Mouse (Mus musculus): ENCODE data around the gene Rbpj.

DNA sequence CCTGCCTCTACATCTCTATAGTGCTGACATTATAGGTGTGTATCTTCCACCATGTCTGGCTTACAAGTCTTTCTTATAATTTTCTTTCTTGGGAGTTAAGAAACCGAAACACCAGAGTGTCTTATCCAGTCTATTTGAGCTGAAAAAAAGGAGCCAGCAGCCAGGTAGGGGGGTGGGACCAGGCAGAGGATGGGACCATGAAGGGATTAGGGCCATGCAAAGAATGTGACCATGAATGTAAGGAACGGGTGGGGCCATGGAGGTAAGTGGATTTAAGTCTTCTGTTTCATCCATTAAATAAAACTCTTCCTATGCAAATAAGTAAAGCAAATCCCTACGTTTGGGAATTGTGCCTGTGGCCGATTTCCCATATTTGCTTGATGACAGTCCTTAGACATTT, 78.0 kb downstream of the Rbpj start:
- TF ChIP-seq GATA1 (IDR thresholded peaks at IDR 0.05; ENCODE audit: borderline replicate concordance, low read length) (no peak), FLI1 (IDR thresholded peaks at IDR 0.05; ENCODE audit: low read length) (no peak)

All from megakaryocyte, embryonic 14.5 days (primary cell).